Mouse (Mus musculus) monocyte, adult 5-6 weeks (primary cell): Measurements from ENCODE around the gene Pten. TPM values are rescaled to one million over a fixed set of nuclear protein-coding genes. Genes with fewer than 3 reads are reported as not detected.

Experiments used
- ATAC-seq: fragments of 153-309, 156-312 bp; replicated peaks from 2 replicates; pipeline ENCODE4 v1.8.0; 2017; ENCODE audit warnings: mild to moderate bottlenecking; ENCODE audit not compliant: low TSS enrichment, insufficient number of reproducible peaks, severe bottlenecking, poor library complexity, low FRiP score
- total RNA-seq: library from RNA; stranded (forward); fragments of 200-1000, 200-491, 200-594 nt; gene quantifications from 3 replicates; pipeline ENCODE4 v1.2.3, GENCODE M21; 2017

The Pten gene
- total RNA-seq, 1 experiment from 2014 or later: 197 TPM

DNA sequence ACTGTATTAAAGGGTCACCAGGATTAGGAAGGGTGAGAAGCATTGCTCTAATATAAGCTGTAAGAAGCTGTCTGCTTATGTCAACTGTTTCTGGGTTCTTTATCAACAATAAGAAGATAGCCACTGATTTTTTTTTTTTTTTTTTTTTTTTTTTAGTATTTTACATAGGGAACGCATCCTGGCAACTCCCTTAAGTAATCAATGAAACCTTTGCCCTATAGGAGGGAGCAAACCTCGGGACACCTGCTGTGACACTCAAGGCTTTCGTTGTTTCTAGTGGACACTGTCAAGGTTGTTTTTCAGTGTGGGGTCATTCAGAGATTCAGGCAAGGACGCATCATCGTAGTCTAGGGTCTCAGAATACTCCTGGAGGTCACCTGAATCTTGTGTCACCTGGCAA lies 111.3 kb downstream of the Pten start:
- no peak for ATAC-seq

DNA sequence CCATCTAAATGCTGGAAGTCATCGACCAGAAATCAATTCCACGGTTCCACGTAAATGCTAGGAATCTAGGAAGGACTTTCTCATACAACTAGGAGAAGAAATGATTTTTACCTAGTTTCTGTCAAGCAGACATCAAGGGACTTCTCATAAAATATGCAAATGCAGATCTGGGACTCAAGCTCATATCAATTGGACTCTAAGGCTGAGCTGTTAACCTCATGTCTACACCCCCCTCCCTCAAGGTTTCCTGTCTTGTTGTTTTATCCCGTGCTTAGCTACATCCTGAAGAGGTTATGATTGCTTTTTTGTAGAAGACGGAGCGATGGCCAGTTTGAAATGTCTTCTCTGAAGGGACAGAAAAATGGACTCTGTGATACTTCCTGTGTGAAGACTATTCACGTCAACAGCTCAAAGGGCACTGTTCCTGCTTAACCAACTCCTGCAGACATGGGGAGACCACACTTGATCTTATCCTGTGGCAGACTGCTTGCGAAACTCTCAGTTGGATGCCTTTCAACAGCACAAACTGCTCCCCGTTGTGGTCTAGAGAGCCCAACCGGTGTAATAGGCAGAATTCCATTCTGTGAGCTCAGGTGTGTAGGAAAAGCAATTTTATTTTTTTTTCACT lies 111.9 kb downstream of the Pten start:
- ATAC-seq: peak; percentile 75

DNA sequence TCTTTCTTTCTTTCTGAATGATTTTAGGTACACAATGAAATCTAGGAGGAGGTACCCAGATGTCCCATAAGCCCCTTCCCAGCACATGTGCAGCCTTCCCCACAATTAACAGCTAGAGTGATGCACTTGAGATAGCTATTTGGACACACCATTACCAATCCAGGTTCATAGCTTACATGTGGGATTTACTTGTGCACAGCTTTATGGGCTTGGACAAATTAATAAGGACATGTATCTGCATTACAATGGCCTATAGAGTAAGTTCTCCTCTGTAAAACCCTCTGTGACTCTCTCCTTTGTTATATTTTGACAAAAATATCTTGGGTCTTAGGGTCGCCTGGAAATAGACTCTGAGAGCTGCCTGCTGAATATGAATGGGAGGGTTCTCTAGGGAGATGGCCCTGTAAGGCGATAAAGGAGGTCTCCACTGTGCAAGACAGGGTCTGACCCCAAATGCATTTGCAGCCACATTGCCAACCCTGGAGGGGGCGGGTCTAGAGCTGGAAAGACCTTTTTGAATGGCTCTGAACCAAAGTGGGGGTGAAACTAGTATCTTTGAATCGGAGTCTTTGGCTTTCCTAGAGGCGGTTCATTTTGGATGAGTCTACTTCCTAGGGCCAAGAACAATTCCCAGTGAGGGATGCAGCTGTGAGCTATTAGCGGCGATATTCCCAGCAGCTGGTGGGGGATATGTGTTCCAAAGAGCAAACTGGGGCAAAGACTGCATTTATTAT lies 116.8 kb downstream of the Pten start:
- no peak for ATAC-seq

Other genes starting within 250 kb of the Pten start
- 0.58 to 2.8 TPM (median 1.4 TPM) in 3 replicates for gene Papss2, start 161.7 kb upstream of the Pten start, total RNA-seq
- gene Atad1, start 17.7 kb upstream of the Pten start, total RNA-seq: 49.5 to 79.0 TPM (median 56.9 TPM) in 3 replicates